Mouse (Mus musculus): Measurements from ENCODE around the gene Trpm5. TPM values are rescaled to one million over a fixed set of nuclear protein-coding genes. Genes with fewer than 3 reads are reported as not detected.

Gene Trpm5
- polyA plus RNA-seq, 1 experiment from 2014 or later = 0.43 TPM

- Histone ChIP-seq H3K27ac (replicated peaks) (no peak overlapping the region), H3K9me3 (replicated peaks) (no peaks in the 10 kb centered on the region), H3K4me1 (replicated peaks) (peaks cover 6% of the 10 kb centered on the region; the same call in 1 of the 2 replicates), H3K4me2 (no peak overlapping the region), H3K9ac (no peak overlapping the region), H3K27me3 (peaks cover 62% of the 10 kb centered on the region), H3K36me3 (replicated peaks) (no peaks in the 10 kb centered on the region), H3K4me3 (replicated peaks) (no peak overlapping the region)
- WGBS (ENCODE audit: insufficient replicate concordance) = 45% methylated on average over 11 of the region's 11 CpGs
- ATAC-seq (ENCODE audit: insufficient read depth) = no peak
Measured at GRCm38 (mm10) chr7:143105258-143105897, 10.9 kb upstream of the Trpm5 start.

GRCm38 (mm10) chr7:143100759-143101158, 6.3 kb upstream of the Trpm5 start:
- H3K4me3 ChIP-seq (replicated peaks) = no peak overlapping the region
- WGBS (ENCODE audit: insufficient replicate concordance) = 34% methylated on average over 4 of the region's 4 CpGs
- H3K9me3 ChIP-seq (replicated peaks) = no peaks in the 10 kb centered on the region
- H3K4me2 ChIP-seq = no peak overlapping the region
- no peak overlapping the region for H3K27ac ChIP-seq (replicated peaks)
- H3K36me3 ChIP-seq (replicated peaks) = no peaks in the 10 kb centered on the region
- no peaks in the 10 kb centered on the region for H3K4me1 ChIP-seq (replicated peaks)
- peaks cover 33% of the 10 kb centered on the region for H3K27me3 ChIP-seq
- no peak for ATAC-seq (ENCODE audit: insufficient read depth)
- no peak overlapping the region for H3K9ac ChIP-seq

GRCm38 (mm10) chr7:143095554-143095907, 1.1 kb upstream of the Trpm5 start:
- Histone ChIP-seq H3K27ac (replicated peaks) (no peak overlapping the region), H3K4me1 (replicated peaks) (no peaks in the 10 kb centered on the region)
- 9% methylated on average over 1 of the region's 1 CpGs for WGBS (ENCODE audit: insufficient replicate concordance)

GRCm38 (mm10) chr7:143093847-143094246, 595 bp downstream of the Trpm5 start:
- Histone ChIP-seq H3K27me3 (peaks cover 24% of the 10 kb centered on the region), H3K9ac (no peak overlapping the region), H3K4me2 (no peak overlapping the region), H3K4me1 (replicated peaks) (no peaks in the 10 kb centered on the region), H3K9me3 (replicated peaks) (no peaks in the 10 kb centered on the region), H3K27ac (replicated peaks) (no peak overlapping the region), H3K36me3 (replicated peaks) (no peaks in the 10 kb centered on the region), H3K4me3 (replicated peaks) (no peak overlapping the region)
- ATAC-seq (ENCODE audit: insufficient read depth) = no peak
- WGBS (ENCODE audit: insufficient replicate concordance) = 32% methylated on average over 3 of the region's 3 CpGs

More at GRCm38 (mm10) chr7:143095554-143095907, 1.1 kb upstream of the Trpm5 start:
- ATAC-seq (ENCODE audit: insufficient read depth) = no peak
- peaks cover 30% of the 10 kb centered on the region for H3K27me3 ChIP-seq
- H3K36me3 ChIP-seq (replicated peaks) = no peaks in the 10 kb centered on the region
- H3K4me2 ChIP-seq = no peak overlapping the region
- H3K9me3 ChIP-seq (replicated peaks) = no peaks in the 10 kb centered on the region
- H3K4me3 ChIP-seq (replicated peaks) = no peak overlapping the region
- H3K9ac ChIP-seq = no peak overlapping the region

DNA sequence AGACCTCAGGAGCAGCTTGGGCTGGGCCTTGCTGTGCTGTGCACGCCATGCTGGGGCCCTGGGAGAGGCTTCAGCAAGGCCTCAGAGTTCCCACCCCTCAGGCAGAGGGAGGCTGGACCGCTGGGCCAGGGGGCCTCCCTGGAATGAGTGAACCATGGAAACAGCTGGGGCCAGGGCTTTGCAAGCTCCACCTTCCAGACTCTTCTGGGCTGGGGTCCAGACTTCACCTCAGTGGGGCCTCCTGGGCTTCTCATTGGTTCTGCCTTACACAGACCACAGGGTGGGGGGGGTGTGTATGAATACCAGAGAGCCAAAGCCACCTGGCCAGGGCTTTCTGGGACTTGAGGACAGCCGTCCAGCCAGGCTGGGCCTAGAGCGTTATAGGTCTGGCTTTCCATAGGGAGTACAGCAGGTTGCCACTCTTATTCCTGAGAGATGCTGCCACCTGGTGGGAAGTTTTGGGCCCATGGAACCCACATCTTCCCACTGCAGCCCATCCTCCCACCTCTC, 7.3 kb downstream of the Trpm5 start:
- H3K36me3 ChIP-seq (replicated peaks) = no peaks in the 10 kb centered on the region
- H3K4me2 ChIP-seq = no peak overlapping the region
- H3K4me1 ChIP-seq (replicated peaks) = no peaks in the 10 kb centered on the region
- whole genome bisulfite sequencing (ENCODE audit: insufficient replicate concordance) = 60% methylated on average over 4 of the region's 4 CpGs
- no peaks in the 10 kb centered on the region for H3K9me3 ChIP-seq (replicated peaks)
- peaks cover 9% of the 10 kb centered on the region; the same call in 1 of the 2 replicates for H3K27me3 ChIP-seq
- no peak overlapping the region for H3K9ac ChIP-seq
- no peak overlapping the region for H3K27ac ChIP-seq (replicated peaks)
- 0 out of 2 replicates have a peak, but pooled peaks have one; percentile 10 for ATAC-seq (ENCODE audit: insufficient read depth)
- no peak overlapping the region for H3K4me3 ChIP-seq (replicated peaks)

GRCm38 (mm10) chr7:143086366-143086765, 8.1 kb downstream of the Trpm5 start:
- peaks cover 4% of the 10 kb centered on the region; the same call in 1 of the 2 replicates for H3K27me3 ChIP-seq
- no peaks in the 10 kb centered on the region; the same call in 1 of the 2 replicates for H3K4me1 ChIP-seq (replicated peaks)
- H3K4me3 ChIP-seq (replicated peaks) = no peak overlapping the region
- no peak overlapping the region for H3K9ac ChIP-seq
- no peak overlapping the region for H3K4me2 ChIP-seq
- H3K27ac ChIP-seq (replicated peaks) = no peak overlapping the region
- no peaks in the 10 kb centered on the region for H3K9me3 ChIP-seq (replicated peaks)
- H3K36me3 ChIP-seq (replicated peaks) = no peaks in the 10 kb centered on the region
- ATAC-seq (ENCODE audit: insufficient read depth) = no peak
- WGBS (ENCODE audit: insufficient replicate concordance) = 40% methylated on average over 2 of the region's 2 CpGs

GRCm38 (mm10) chr7:143083708-143084107, 10.7 kb downstream of the Trpm5 start:
- Histone ChIP-seq H3K4me1 (replicated peaks) (no peaks in the 10 kb centered on the region; the same call in 1 of the 2 replicates), H3K4me2 (no peak overlapping the region), H3K27me3 (peaks cover under 1% of the 10 kb centered on the region; the same call in 1 of the 2 replicates), H3K9me3 (replicated peaks) (no peaks in the 10 kb centered on the region), H3K36me3 (replicated peaks) (no peaks in the 10 kb centered on the region), H3K27ac (replicated peaks) (no peak overlapping the region), H3K9ac (no peak overlapping the region), H3K4me3 (replicated peaks) (no peak overlapping the region)
- no peak for ATAC-seq (ENCODE audit: insufficient read depth)
- 35% methylated on average over 2 of the region's 2 CpGs for WGBS (ENCODE audit: insufficient replicate concordance)

GRCm38 (mm10) chr7:143082024-143082423, 12.4 kb downstream of the Trpm5 start:
- 24% methylated on average over 6 of the region's 6 CpGs for WGBS (ENCODE audit: insufficient replicate concordance)
- no peaks in the 10 kb centered on the region for H3K36me3 ChIP-seq (replicated peaks)
- H3K9me3 ChIP-seq (replicated peaks) = no peaks in the 10 kb centered on the region
- no peaks in the 10 kb centered on the region; the same call in 1 of the 2 replicates for H3K4me1 ChIP-seq (replicated peaks)
- no peak for ATAC-seq (ENCODE audit: insufficient read depth)
- H3K4me3 ChIP-seq (replicated peaks) = no peak overlapping the region
- H3K27me3 ChIP-seq = no peaks in the 10 kb centered on the region
- no peak overlapping the region for H3K4me2 ChIP-seq
- H3K9ac ChIP-seq = no peak overlapping the region
- H3K27ac ChIP-seq (replicated peaks) = no peak overlapping the region

DNA sequence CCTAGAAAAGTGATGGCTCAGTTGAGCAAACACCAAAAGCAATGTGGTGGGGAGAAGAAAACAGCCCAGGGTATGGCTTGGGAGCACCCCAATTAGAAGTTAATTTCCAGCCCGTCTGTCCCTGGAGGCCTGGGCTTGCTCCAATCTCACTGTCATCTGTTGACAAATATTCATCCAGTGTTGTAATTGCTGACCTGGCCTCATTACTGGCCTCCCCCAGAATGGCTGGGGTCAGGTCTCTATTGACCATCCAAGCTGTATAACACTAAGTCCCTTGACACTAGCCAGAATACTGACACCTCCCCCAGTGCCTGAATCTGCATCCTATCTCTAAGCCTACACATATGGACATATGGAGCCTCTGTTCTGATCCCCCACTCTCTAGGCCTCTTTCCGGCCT, 17.1 kb downstream of the Trpm5 start:
- Histone ChIP-seq H3K4me2 (no peak overlapping the region), H3K27me3 (no peaks in the 10 kb centered on the region), H3K27ac (replicated peaks) (no peak overlapping the region), H3K9ac (no peak overlapping the region), H3K36me3 (replicated peaks) (no peaks in the 10 kb centered on the region), H3K4me3 (replicated peaks) (no peak overlapping the region), H3K4me1 (replicated peaks) (no peaks in the 10 kb centered on the region; the same call in 1 of the 2 replicates), H3K9me3 (replicated peaks) (no peaks in the 10 kb centered on the region)
- 62% methylated on average over 2 of the region's 2 CpGs for WGBS (ENCODE audit: insufficient replicate concordance)
- no peak for ATAC-seq (ENCODE audit: insufficient read depth)

- no peak for ATAC-seq (ENCODE audit: insufficient read depth)
- H3K36me3 ChIP-seq (replicated peaks) = peaks cover 9% of the 10 kb centered on the region; the same call in 1 of the 2 replicates
- H3K27me3 ChIP-seq = no peaks in the 10 kb centered on the region
- H3K4me3 ChIP-seq (replicated peaks) = no peak overlapping the region
- H3K4me2 ChIP-seq = no peak overlapping the region
- no peaks in the 10 kb centered on the region for H3K9me3 ChIP-seq (replicated peaks)
- WGBS (ENCODE audit: insufficient replicate concordance) = 57% methylated on average over 5 of the region's 5 CpGs
- no peak overlapping the region for H3K27ac ChIP-seq (replicated peaks)
- peaks cover 9% of the 10 kb centered on the region for H3K4me1 ChIP-seq (replicated peaks)
- no peak overlapping the region for H3K9ac ChIP-seq
Measured at GRCm38 (mm10) chr7:143075394-143075793, 19.0 kb downstream of the Trpm5 start.

DNA sequence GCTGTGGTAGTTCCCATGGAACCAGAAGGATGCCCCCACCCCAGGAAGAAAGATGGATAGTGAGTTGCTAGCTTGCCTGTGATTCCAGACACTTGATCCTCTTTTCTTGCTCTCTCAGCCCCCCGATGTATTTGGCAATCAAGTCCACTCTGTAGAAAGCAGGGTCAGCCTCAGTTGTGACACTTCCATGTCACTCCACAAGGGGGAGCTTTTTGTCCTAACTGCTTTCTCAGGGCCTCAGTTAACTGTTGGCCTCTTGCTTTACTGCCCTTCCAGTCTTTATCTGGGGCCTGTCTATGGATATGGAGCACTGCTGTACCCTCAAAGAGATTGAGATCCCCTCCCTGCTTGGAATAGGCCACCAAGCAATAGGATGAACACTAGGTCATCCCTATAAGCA, 21.4 kb downstream of the Trpm5 start:
- 29% methylated on average over 1 of the region's 1 CpGs for WGBS (ENCODE audit: insufficient replicate concordance)
- ATAC-seq (ENCODE audit: insufficient read depth) = no peak
- Histone ChIP-seq H3K27ac (replicated peaks) (no peak overlapping the region), H3K36me3 (replicated peaks) (peaks cover 14% of the 10 kb centered on the region; the same call in 1 of the 2 replicates), H3K27me3 (no peaks in the 10 kb centered on the region), H3K4me3 (replicated peaks) (no peak overlapping the region), H3K4me1 (replicated peaks) (peaks cover 26% of the 10 kb centered on the region), H3K4me2 (no peak overlapping the region), H3K9me3 (replicated peaks) (no peaks in the 10 kb centered on the region), H3K9ac (no peak overlapping the region)
